Mouse (Mus musculus) stomach, embryonic 15.5 days (tissue): ENCODE data around the gene Bag5. TPM values are rescaled to one million over a fixed set of nuclear protein-coding genes. Genes with fewer than 3 reads are reported as not detected.
"Not testable (repeated sequence)": the region's sequence is repeated elsewhere in the genome, so short reads cannot be mapped to it uniquely, and the experiment has no call there.

Experiments used
- ATAC-seq: fragments of 200-750 bp; cut with Nextera tagmentation; 2 replicates; pipeline ENCODE4 v1.8.0; 2017; ENCODE audit warnings: low read depth, moderate number of reproducible peaks, moderate TSS enrichment; ENCODE audit not compliant: insufficient read depth, low FRiP score
- H3K27ac ChIP-seq: fragments of 300-500 bp; sonication (generic); 2 replicates; pipeline ENCODE4 v1.5.1; 2015; ENCODE audit warnings: mild to moderate bottlenecking, inconsistent platforms
- H3K27me3 ChIP-seq: fragments of 300-500 bp; sonication (generic); replicated peaks from 2 replicates; pipeline ENCODE4 v1.6.1; 2015; ENCODE audit warnings: inconsistent platforms
- H3K36me3 ChIP-seq: fragments of 300-500 bp; sonication (generic); 2 replicates; pipeline ENCODE4 v1.6.1; 2015; ENCODE audit warnings: inconsistent platforms
- H3K4me1 ChIP-seq: fragments of 300-500 bp; sonication (generic); 2 replicates; pipeline ENCODE4 v1.6.1; 2015; ENCODE audit warnings: inconsistent platforms
- H3K4me2 ChIP-seq: fragments of 300-500 bp; sonication (generic); 2 replicates; pipeline ENCODE4 v1.6.1; 2015; ENCODE audit warnings: mild to moderate bottlenecking, inconsistent platforms
- H3K4me3 ChIP-seq: fragments of 300-500 bp; sonication (generic); replicated peaks from 2 replicates; pipeline ENCODE4 v1.5.1; 2015; ENCODE audit warnings: inconsistent platforms
- H3K9ac ChIP-seq: fragments of 300-500 bp; sonication (generic); 2 replicates; pipeline ENCODE4 v1.6.1; 2015; ENCODE audit warnings: inconsistent platforms
- H3K9me3 ChIP-seq: fragments of 300-500 bp; sonication (generic); 2 replicates; pipeline ENCODE4 v1.6.1; 2016; ENCODE audit warnings: inconsistent platforms
- WGBS: fragments of 180-500 bp; shearing (Covaris S2); methylation state at CpG from one replicate; pipeline ENCODE4 v1.1.7; 2015; 5-methylcytosine and 5-hydroxymethylcytosine counted together
- polyA plus RNA-seq: library from polyadenylated mRNA; unstranded; fragments of >200 nt; fragmentation: Nextera tagmentation; extraction: Ambion mirVana; gene quantifications from 2 replicates; pipeline ENCODE4 v1.2.1, GENCODE M21; 2015

Gene Bag5
- polyA plus RNA-seq, 1 experiment from 2014 or later, result 50.9 TPM

DNA sequence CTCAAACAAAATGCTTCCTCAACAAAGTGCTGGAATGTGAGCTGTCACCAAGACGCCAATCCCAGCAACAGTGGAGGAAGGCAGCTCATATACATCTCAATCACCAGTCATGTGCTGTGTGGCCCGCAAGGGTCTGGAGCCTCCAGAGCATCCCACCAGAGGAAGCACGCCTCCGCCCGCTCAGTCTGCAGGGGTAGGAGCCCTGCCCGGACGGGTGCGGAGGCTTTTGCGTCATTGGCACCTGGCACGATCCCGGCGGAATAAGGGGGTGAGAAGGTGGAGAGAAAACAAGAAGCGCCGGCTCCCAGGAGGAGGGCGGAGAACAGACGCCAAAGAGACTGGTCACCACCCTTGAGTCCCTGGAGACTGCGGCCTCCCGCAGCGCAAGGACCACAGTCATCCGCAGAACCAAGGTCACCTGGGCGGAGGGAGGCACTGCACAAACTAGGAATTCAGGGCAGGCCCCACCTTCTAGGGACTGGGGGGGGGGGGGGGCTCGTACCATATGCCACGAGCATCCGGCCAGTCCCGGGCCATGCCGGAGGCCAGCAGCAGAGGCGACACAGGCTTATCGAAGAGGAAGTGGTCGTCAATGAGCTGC lies 42.6 kb downstream of the Bag5 start:
- Histone ChIP-seq H3K4me3 (peak overlapping the region; percentile 61), H3K4me2 (peak overlapping the region; percentile 96), H3K36me3 (no peaks in the 10 kb centered on the region), H3K9me3 (no peaks in the 10 kb centered on the region), H3K4me1 (peaks cover 51% of the 10 kb centered on the region), H3K27me3 (peaks cover 28% of the 10 kb centered on the region), H3K9ac (no peak overlapping the region), H3K27ac (0 out of 2 replicates have a peak overlapping the region, but pooled peaks have one; percentile 48)
- no peak for ATAC-seq
- WGBS, result 14% methylated on average over 29 of the region's 29 CpGs

DNA sequence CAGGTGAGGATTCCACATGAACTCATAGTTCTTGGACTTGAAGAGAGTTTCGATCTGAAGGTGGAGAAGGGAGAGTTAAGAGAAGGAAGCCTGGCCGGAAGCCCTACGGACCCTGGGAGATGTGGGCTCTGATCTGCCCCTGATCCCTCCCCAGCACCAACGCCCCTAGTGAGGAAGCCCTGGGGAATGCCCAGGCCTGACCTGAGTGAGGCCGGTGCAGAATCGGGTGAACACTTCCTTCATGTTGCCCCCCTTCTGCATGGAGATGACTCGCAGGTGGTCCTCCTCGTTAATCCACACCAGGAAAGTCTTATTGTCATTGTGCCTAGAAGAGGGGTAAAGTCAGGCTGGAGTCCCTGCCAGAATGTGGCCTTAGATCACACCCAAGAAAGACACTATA lies 43.1 kb downstream of the Bag5 start:
- Histone ChIP-seq H3K27me3 (peaks cover 28% of the 10 kb centered on the region), H3K9ac (no peak overlapping the region), H3K4me2 (peak overlapping the region; percentile 96), H3K4me3 (peak overlapping the region; percentile 61), H3K9me3 (no peaks in the 10 kb centered on the region), H3K4me1 (peaks cover 56% of the 10 kb centered on the region), H3K36me3 (no peaks in the 10 kb centered on the region), H3K27ac (0 out of 2 replicates have a peak overlapping the region, but pooled peaks have one; percentile 48)
- ATAC-seq, result no peak
- 65% methylated on average over 8 of the region's 8 CpGs for WGBS

DNA sequence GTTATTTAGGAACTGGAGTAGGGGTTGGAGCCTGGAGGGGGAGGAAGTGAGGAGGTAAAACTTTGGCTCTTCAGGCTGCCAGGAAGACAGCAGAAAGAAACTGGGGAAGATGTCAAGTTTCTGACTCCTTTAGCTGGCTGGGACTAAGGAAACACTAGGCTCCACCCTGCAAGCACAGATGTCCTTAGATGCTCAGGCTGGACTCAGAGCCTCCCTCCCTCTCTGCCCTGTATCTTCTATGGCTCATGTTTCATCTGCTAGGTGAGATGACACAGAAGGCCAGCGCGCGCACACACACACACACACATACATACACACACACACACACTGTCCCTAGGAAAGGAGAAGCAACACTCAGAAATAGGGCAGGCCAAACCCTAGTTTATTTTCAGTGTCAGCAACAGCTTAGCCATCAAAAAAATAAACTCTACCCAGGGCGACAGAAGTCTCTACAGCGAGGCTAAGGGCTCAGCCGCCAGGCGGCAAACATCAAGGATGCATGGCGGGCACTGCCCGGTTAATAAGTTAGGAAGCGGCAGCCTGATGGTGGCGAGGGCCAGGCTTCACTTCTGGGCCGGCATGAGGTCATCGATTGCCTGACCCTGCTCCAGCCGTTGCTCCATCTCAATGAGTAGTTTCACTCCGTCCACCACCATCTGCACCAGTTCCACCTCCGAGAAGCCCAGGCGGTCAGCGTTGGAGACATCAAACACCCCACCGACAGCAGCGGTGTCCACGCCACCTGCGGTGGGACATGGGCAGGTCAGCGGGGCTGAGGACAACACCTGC lies 43.9 kb downstream of the Bag5 start:
- WGBS, result 54% methylated on average over 23 of the region's 23 CpGs
- H3K4me2 ChIP-seq, result peak overlapping the region; percentile 96
- H3K9me3 ChIP-seq, result no peaks in the 10 kb centered on the region
- peaks cover 28% of the 10 kb centered on the region for H3K27me3 ChIP-seq
- H3K4me1 ChIP-seq, result peaks cover 58% of the 10 kb centered on the region
- H3K4me3 ChIP-seq, result peak overlapping the region; percentile 61
- no peaks in the 10 kb centered on the region for H3K36me3 ChIP-seq
- H3K27ac ChIP-seq, result peak overlapping the region; percentile 89
- H3K9ac ChIP-seq, result no peak overlapping the region
- no peak for ATAC-seq

GRCm38 (mm10) chr12:111668457-111668912 lies 44.6 kb downstream of the Bag5 start:
- Histone ChIP-seq H3K9ac (no peak overlapping the region), H3K9me3 (no peaks in the 10 kb centered on the region), H3K27me3 (peaks cover 22% of the 10 kb centered on the region), H3K4me2 (peak overlapping the region; percentile 96), H3K27ac (peak overlapping the region; percentile 89), H3K4me1 (peaks cover 64% of the 10 kb centered on the region), H3K36me3 (no peaks in the 10 kb centered on the region), H3K4me3 (peak overlapping the region; percentile 61; the same call in 1 of the 2 replicates)
- peak; percentile 33 for ATAC-seq
- WGBS, result 2% methylated on average over 8 of the region's 8 CpGs

DNA sequence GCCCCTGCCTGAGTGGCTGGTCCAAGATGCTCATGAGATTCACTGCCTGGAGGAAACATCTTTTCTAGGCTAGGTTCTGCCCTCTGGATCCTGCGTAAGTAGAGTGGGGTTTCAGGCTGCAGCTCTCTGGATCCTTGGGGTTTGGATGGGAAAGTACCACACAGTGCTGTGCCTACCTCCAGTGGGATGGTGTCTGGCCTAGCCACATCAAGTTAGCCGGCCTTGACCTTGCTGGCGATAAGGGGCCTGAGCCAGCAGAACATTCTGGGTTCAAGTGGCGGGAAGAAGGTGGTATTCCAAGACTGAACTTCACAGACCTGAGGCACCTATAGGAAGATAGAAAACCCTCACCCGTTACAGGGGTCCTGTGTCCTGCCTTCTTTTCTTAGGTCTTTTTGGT lies 45.6 kb downstream of the Bag5 start:
- Histone ChIP-seq H3K4me2 (no peak overlapping the region), H3K27me3 (peaks cover 12% of the 10 kb centered on the region; the same call in 1 of the 2 replicates), H3K4me3 (no peak overlapping the region), H3K9ac (no peak overlapping the region), H3K9me3 (no peaks in the 10 kb centered on the region), H3K27ac (no peak overlapping the region), H3K36me3 (no peaks in the 10 kb centered on the region), H3K4me1 (peaks cover 61% of the 10 kb centered on the region)
- ATAC-seq, result no peak
- WGBS, result 92% methylated on average over 5 of the region's 5 CpGs

- H3K4me1 ChIP-seq, result peaks cover 51% of the 10 kb centered on the region
- H3K4me2 ChIP-seq, result no peak overlapping the region
- no peak overlapping the region for H3K27ac ChIP-seq
- no peak overlapping the region for H3K9ac ChIP-seq
- H3K36me3 ChIP-seq, result peaks cover 5% of the 10 kb centered on the region; the same call in 1 of the 2 replicates
- no peaks in the 10 kb centered on the region for H3K9me3 ChIP-seq
- 64% methylated on average over 13 of the region's 13 CpGs for WGBS
- 0 out of 2 replicates have a peak, but pooled peaks cover 4% of the 10 kb centered on the region for H3K27me3 ChIP-seq
- no peak for ATAC-seq
- H3K4me3 ChIP-seq, result no peak overlapping the region
Measured at GRCm38 (mm10) chr12:111666380-111666779, 46.7 kb downstream of the Bag5 start.

GRCm38 (mm10) chr12:111665041-111665880 lies 47.8 kb downstream of the Bag5 start:
- Histone ChIP-seq H3K4me3 (no peak overlapping the region), H3K4me2 (no peak overlapping the region), H3K27ac (peak overlapping the region; percentile 35; the same call in 1 of the 2 replicates), H3K9ac (no peak overlapping the region), H3K9me3 (no peaks in the 10 kb centered on the region), H3K27me3 (no peaks in the 10 kb centered on the region), H3K36me3 (peaks cover 5% of the 10 kb centered on the region; the same call in 1 of the 2 replicates), H3K4me1 (peaks cover 40% of the 10 kb centered on the region)
- 79% methylated on average over 13 of the region's 13 CpGs for WGBS
- no peak for ATAC-seq

DNA sequence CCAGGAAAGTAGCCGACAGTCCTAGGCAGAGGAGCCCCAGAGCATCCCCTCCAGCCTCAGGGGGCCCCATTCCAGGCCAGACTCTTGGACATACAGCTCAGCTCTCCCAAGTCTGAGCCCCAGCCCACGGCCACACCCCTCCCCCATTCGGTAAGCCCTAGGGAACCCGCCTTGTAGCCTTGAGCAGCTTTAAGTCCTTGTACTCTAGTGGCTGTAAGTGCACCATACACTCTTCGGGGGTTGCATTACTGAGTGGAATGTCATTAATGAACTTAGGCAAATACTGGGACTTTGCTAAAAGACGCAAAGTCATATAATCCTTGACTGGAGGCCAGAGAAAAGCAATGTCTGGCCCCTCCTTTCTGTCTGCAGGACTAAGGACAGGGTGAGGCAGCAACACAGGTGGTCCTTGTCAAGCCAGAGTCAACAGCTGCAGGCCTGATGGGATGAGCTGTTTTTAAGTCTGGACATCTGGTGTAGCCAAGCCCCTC lies 48.9 kb downstream of the Bag5 start:
- H3K4me2 ChIP-seq, result peak overlapping the region; percentile 19; the same call in 1 of the 2 replicates
- no peak overlapping the region for H3K4me3 ChIP-seq
- peak overlapping the region; percentile 81 for H3K27ac ChIP-seq
- H3K27me3 ChIP-seq, result no peaks in the 10 kb centered on the region
- 18% methylated on average over 6 of the region's 6 CpGs for WGBS
- ATAC-seq, result peak; percentile 72
- H3K9me3 ChIP-seq, result no peaks in the 10 kb centered on the region
- no peak overlapping the region for H3K9ac ChIP-seq
- H3K4me1 ChIP-seq, result peaks cover 31% of the 10 kb centered on the region
- peaks cover 5% of the 10 kb centered on the region; the same call in 1 of the 2 replicates for H3K36me3 ChIP-seq

- H3K27ac ChIP-seq, result peak overlapping the region; percentile 81
- H3K9me3 ChIP-seq, result no peaks in the 10 kb centered on the region
- peaks cover 24% of the 10 kb centered on the region for H3K4me1 ChIP-seq
- no peaks in the 10 kb centered on the region for H3K27me3 ChIP-seq
- no peak; the same call in 1 of the 2 replicates for ATAC-seq
- H3K4me3 ChIP-seq, result no peak overlapping the region
- H3K4me2 ChIP-seq, result peak overlapping the region; percentile 19; the same call in 1 of the 2 replicates
- H3K36me3 ChIP-seq, result peaks cover 5% of the 10 kb centered on the region; the same call in 1 of the 2 replicates
- H3K9ac ChIP-seq, result no peak overlapping the region
- 43% methylated on average over 17 of the region's 17 CpGs for WGBS
Measured at GRCm38 (mm10) chr12:111663228-111664143, 49.6 kb downstream of the Bag5 start.

- 97% methylated on average over 11 of the region's 11 CpGs for WGBS
- H3K4me2 ChIP-seq, H3K27me3 ChIP-seq, ATAC-seq, H3K9me3 ChIP-seq, H3K27ac ChIP-seq, H3K9ac ChIP-seq, H3K4me3 ChIP-seq, H3K36me3 ChIP-seq: not testable (repeated sequence)
- peaks cover 23% of the 10 kb centered on the region for H3K4me1 ChIP-seq
Measured at GRCm38 (mm10) chr12:111661554-111661953, 51.5 kb downstream of the Bag5 start.
